Mouse (Mus musculus) intestine, postnatal 0 days (tissue): ENCODE results near the gene Memo1. TPM values are rescaled to one million over a fixed set of nuclear protein-coding genes. Genes with fewer than 3 reads are reported as not detected.

Experiments
- ATAC-seq: fragments of 200-750 bp; cut with Nextera tagmentation; 2 replicates; pipeline ENCODE4 v1.8.0; 2017; ENCODE audit warnings: mild to moderate bottlenecking, moderate TSS enrichment, moderate library complexity
- H3K27ac ChIP-seq: fragments of 300-500 bp; sonication (generic); 2 replicates; pipeline ENCODE4 v1.5.1; 2014; ENCODE audit warnings: mild to moderate bottlenecking, low read depth, low read length, moderate library complexity
- H3K27me3 ChIP-seq: fragments of 300-500 bp; sonication (generic); replicated peaks from 2 replicates; pipeline ENCODE4 v1.6.1; 2014; ENCODE audit warnings: low read length, mixed read lengths; ENCODE audit not compliant: control insufficient read depth, insufficient read depth
- H3K36me3 ChIP-seq: fragments of 300-500 bp; sonication (generic); 2 replicates; pipeline ENCODE4 v1.6.1; 2014; ENCODE audit warnings: mild to moderate bottlenecking, moderate library complexity; ENCODE audit not compliant: control insufficient read depth, insufficient read depth
- H3K4me1 ChIP-seq: fragments of 300-500 bp; sonication (generic); replicated peaks from 2 replicates; pipeline ENCODE4 v1.6.1; 2014; ENCODE audit warnings: antibody characterized with exemption, low read length, mixed read lengths; ENCODE audit not compliant: control insufficient read depth, insufficient read depth
- H3K4me2 ChIP-seq: fragments of 300-500 bp; sonication (generic); replicated peaks from 2 replicates; pipeline ENCODE4 v1.6.1; 2014; ENCODE audit warnings: low read depth, mild to moderate bottlenecking, moderate library complexity
- H3K4me3 ChIP-seq: fragments of 300-500 bp; sonication (generic); 2 replicates; pipeline ENCODE4 v1.5.1; 2014; ENCODE audit warnings: low read depth, low read length
- H3K9ac ChIP-seq: fragments of 300-500 bp; sonication (generic); 2 replicates; pipeline ENCODE4 v1.6.1; 2014; ENCODE audit warnings: mild to moderate bottlenecking, low read depth, low read length
- H3K9me3 ChIP-seq: fragments of 300-500 bp; sonication (generic); 2 replicates; pipeline ENCODE4 v1.6.1; 2016; ENCODE audit warnings: mixed run types; ENCODE audit not compliant: control insufficient read depth
- CTCF ChIP-seq: sonication (generic); IDR thresholded peaks from 2 replicates; pipeline ENCODE4 v1.5.1; 2016; ENCODE audit warnings: low read depth, mild to moderate bottlenecking, control low read depth, antibody characterized with exemption, moderate library complexity
- WGBS: fragments of 180-500 bp; shearing (Covaris S2); extraction: QIAGEN DNeasy Blood & Tissue Kit; methylation state at CpG from one replicate; pipeline ENCODE4 v1.1.7; 2014; 5-methylcytosine and 5-hydroxymethylcytosine counted together
- polyA plus RNA-seq: library from polyadenylated mRNA; unstranded; fragments of >200 nt; fragmentation: Nextera tagmentation; extraction: Ambion mirVana; gene quantifications from 2 replicates; pipeline ENCODE4 v1.2.1, GENCODE M21; 2015

Memo1 gene
- polyA plus RNA-seq, result 40.7 and 42.6 TPM in 2 replicates

GRCm38 (mm10) chr17:74295026-74295970, at the start of gene Memo1:
Gene Memo1, minus strand, starts transcription at chr17:74295521.
- peak; percentile 85 for ATAC-seq
- peak within 1 kb of the TSS; percentile 91 for H3K4me3 ChIP-seq
- peaks cover 12% of the 10 kb centered on the region; the same call in 1 of the 2 replicates for H3K36me3 ChIP-seq
- under 1% methylated on average over 55 of the region's 110 CpGs for WGBS
- H3K27ac ChIP-seq, result peak within 1 kb of the TSS; percentile 88
- no peaks in the 10 kb centered on the region for H3K9me3 ChIP-seq
- no peaks in the 10 kb centered on the region for H3K27me3 ChIP-seq
- H3K9ac ChIP-seq, result peak within 1 kb of the TSS; percentile 83
- H3K4me1 ChIP-seq, result peaks cover 4% of the 10 kb centered on the region; the same call in 1 of the 2 replicates
- peak within 1 kb of the TSS; percentile 94 for H3K4me2 ChIP-seq
- TF ChIP-seq CTCF, result no peak

GRCm38 (mm10) chr17:74341151-74341550, 45.8 kb upstream of the Memo1 start:
- no peak for TF ChIP-seq CTCF
- no peaks in the 10 kb centered on the region for H3K36me3 ChIP-seq
- H3K4me1 ChIP-seq, result peaks cover 5% of the 10 kb centered on the region; the same call in 1 of the 2 replicates
- H3K27me3 ChIP-seq, result no peaks in the 10 kb centered on the region
- no peak for ATAC-seq
- H3K9me3 ChIP-seq, result no peaks in the 10 kb centered on the region
- 75% methylated on average over 5 of the region's 5 CpGs for WGBS
- H3K9ac ChIP-seq, result no peak overlapping the region
- H3K4me3 ChIP-seq, result no peak overlapping the region
- H3K27ac ChIP-seq, result no peak overlapping the region
- H3K4me2 ChIP-seq, result no peak overlapping the region

DNA sequence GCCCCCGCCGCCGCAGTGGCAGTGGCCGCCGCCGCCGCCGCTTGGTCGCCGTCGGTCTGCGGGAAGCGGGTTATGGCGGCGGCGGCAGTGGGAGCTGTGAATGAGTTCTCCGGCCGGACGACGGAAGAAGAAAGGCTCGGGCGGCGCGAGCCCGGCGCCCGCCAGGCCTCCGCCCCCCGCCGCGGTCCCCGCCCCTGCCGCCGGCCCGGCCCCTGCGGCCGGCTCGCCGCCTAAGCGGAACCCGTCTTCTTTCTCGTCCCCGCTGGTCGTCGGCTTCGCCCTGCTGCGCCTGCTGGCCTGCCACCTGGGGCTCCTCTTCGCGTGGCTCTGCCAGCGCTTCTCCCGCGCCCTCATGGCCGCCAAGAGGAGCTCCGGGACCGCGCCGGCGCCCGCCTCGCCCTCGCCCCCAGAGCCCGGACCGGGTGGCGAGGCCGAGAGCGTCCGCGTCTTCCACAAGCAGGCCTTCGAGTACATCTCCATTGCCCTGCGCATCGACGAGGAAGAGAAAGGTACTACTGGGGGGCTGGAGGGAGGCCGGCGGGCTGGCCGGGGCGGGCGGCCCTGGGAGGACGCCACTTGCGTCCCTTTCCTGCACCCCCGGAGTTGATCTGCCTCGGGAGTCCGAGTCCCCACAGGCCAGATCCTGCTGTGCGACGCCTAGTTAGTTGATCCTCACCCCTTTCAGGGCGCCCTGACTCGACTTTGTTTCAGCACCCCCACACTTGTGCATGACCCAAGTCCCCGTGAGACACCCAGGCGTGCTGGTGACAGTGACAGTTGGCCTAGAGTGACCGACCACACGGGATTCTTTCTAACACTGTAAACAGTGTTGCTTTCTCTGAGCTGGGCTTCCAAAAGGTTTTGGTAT, 43.9 kb upstream of the Memo1 start, which contains the start of gene Spast:
Spast (plus strand) TSS at position 51 of the 868 bp plus-strand sequence.
- Histone ChIP-seq H3K27ac (peak within 1 kb of the TSS; percentile 98), H3K9me3 (no peaks in the 10 kb centered on the region), H3K4me2 (peak within 1 kb of the TSS; percentile 91), H3K27me3 (no peaks in the 10 kb centered on the region), H3K4me3 (peak within 1 kb of the TSS; percentile 93), H3K9ac (peak within 1 kb of the TSS; percentile 96), H3K36me3 (no peaks in the 10 kb centered on the region), H3K4me1 (peaks cover 5% of the 10 kb centered on the region; the same call in 1 of the 2 replicates)
- ATAC-seq, result peak; percentile 89
- TF ChIP-seq CTCF, result no peak; the same call in 1 of the 2 replicates
- WGBS, result under 1% methylated on average over 62 of the region's 90 CpGs

GRCm38 (mm10) chr17:74338225-74338931, 43.1 kb upstream of the Memo1 start:
- under 1% methylated on average over 42 of the region's 50 CpGs for WGBS
- peak overlapping the region; percentile 98 for H3K27ac ChIP-seq
- H3K27me3 ChIP-seq, result no peaks in the 10 kb centered on the region
- H3K9ac ChIP-seq, result peak overlapping the region; percentile 96
- no peaks in the 10 kb centered on the region for H3K36me3 ChIP-seq
- no peak for TF ChIP-seq CTCF
- peak overlapping the region; percentile 93 for H3K4me3 ChIP-seq
- no peaks in the 10 kb centered on the region for H3K9me3 ChIP-seq
- peak overlapping the region; percentile 91 for H3K4me2 ChIP-seq
- H3K4me1 ChIP-seq, result peaks cover 5% of the 10 kb centered on the region; the same call in 1 of the 2 replicates
- peak; percentile 97 for ATAC-seq

DNA sequence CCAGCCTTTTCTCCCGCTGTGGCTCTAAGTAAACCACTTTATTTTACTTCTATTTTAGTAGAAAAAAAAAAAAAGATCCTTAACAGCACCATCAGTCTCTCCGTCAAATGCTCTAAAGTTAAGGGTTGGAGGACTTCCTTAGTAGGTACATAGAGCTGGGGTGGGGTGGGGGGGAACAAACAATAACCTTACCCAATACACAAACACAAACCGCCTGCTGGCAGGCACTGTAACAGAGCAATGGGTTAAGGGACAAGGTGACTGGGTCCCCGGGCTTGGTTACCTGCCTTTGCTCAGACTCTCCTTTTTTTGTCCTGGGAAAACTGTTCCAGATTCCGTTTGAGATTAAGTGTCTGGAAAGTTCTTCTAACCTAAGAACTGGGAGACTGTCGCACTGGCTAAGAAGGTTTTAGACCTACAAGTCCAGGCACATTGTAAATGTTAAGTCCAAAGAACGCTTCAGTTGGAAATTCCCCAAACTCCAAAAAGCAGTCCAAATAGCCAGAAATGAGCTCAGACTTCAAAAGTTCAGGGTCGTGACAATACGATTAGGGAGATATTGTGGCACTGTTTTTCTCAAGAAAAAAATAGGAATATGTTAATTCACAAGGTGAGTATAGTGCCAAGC, 35.8 kb upstream of the Memo1 start:
- no peak for TF ChIP-seq CTCF
- ATAC-seq, result no peak
- no peak overlapping the region for H3K27ac ChIP-seq
- WGBS, result 73% methylated on average over 9 of the region's 9 CpGs
- no peaks in the 10 kb centered on the region for H3K36me3 ChIP-seq
- H3K9ac ChIP-seq, result no peak overlapping the region
- no peaks in the 10 kb centered on the region for H3K9me3 ChIP-seq
- H3K27me3 ChIP-seq, result no peaks in the 10 kb centered on the region
- no peak overlapping the region for H3K4me3 ChIP-seq
- no peaks in the 10 kb centered on the region for H3K4me1 ChIP-seq
- H3K4me2 ChIP-seq, result no peak overlapping the region
